Mouse (Mus musculus): ENCODE measurements around the gene Loxl1.

- TF ChIP-seq CTCF (IDR thresholded peaks at IDR 0.05; ENCODE audit: low read depth): no peak
- TF ChIP-seq EP300 (IDR thresholded peaks at IDR 0.05; ENCODE audit: low read depth): no peak
Measured at GRCm38 (mm10) chr9:58299356-58299799, 13.6 kb downstream of the Loxl1 start.

All from liver, embryonic 14.5 days (tissue).